Mouse (Mus musculus) thymus, adult 18-20 months (tissue): ENCODE data around the gene Acbd5.
"Not testable (repeated sequence)": the region's sequence is repeated elsewhere in the genome, so short reads cannot be mapped to it uniquely, and the experiment has no call there.

ENCODE experiments used
- DNase-seq, 2 experiments: peaks; one replicate each; pipeline ENCODE4 v3.0.0; 2022; ENCODE audit warnings: mixed read lengths in 2 of 2

Acbd5 gene

DNA sequence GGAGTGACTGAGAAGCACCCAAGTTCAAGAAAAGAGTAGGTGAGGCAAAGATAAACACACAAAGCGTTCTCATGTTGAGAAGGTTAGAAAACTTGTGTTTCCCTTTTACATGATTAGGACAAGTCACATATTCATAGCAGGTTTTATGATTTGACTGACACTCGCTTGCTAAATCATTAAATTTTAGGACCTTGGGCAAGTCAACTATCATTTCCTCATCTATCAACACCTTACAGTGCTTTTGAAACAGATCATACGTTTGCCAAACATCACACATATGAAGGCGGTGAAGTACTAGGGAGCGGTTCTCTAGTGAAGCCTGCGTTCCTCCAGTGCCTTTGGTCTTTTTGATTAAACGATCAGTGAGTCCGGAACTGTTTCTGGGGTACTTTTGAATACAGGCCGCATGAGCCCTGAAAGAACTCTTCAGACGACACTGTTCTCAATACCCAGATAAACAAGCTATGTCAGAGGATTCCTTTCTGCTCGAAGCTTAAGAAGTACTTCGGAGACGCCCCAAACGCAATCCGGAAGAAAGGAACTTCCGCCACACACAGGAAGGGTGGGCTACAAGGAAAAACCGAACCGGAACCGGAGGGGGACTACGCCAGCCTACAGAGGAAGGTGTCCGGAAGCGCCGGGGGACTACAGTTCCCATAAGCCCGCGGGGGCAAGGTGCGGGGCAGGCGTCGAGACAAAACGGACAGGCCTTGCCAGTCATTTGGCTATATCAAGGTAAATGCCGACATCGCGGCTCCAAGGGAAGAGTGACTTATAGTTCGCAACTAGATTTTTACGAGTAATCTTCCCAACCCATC is at the start of gene Acbd5:
Gene Acbd5 (plus strand): TSS at position 616 of the 818 bp plus-strand sequence.
- DNase-seq: peak; percentile 96 to 97

DNA sequence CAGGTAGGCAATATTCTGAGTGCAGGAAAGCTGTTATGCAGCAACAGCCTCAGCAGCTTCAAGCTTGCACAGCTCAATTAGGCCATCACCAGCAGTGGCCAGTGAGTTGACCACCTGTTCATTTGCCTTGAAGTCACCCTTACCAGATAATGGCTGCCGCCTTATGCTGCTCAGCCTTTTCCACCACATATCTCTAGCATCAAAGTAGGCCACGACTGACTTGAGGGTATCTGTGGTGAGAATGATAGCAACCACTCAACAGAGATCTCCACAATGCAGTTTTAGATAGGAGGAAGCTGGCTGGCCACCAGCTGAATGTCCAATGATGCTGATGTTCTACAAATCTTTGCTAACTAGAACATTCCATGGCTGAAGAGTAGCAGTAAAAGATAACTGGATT is 48.8 kb upstream of the Acbd5 start:
- no peak for DNase-seq

- DNase-seq: no peak
These were observed 46.6 kb upstream of the Acbd5 start for GRCm38 (mm10) chr2:23021320-23021719.

- no peak for DNase-seq
These were observed 46.2 kb upstream of the Acbd5 start for GRCm38 (mm10) chr2:23021721-23022120.

DNA sequence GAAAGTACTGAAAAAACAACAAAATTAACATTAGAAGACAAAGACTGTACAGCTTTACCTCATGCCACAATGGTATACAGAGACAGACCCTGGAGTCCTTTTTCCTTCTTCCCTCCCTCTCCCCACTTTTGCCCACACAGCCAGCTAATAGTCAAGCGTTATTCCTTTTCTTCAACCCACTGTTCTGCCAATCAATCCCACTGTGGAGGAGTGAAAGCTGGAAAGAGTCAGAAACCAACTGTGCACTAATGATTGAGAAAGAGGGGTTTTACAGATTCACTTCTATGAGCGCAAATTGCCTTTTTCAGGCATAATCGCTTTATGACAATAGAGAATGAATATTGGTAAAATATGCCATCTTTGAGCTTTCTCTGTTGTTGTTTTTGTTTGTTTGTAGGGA is 44.9 kb upstream of the Acbd5 start:
- DNase-seq: no peak

DNA sequence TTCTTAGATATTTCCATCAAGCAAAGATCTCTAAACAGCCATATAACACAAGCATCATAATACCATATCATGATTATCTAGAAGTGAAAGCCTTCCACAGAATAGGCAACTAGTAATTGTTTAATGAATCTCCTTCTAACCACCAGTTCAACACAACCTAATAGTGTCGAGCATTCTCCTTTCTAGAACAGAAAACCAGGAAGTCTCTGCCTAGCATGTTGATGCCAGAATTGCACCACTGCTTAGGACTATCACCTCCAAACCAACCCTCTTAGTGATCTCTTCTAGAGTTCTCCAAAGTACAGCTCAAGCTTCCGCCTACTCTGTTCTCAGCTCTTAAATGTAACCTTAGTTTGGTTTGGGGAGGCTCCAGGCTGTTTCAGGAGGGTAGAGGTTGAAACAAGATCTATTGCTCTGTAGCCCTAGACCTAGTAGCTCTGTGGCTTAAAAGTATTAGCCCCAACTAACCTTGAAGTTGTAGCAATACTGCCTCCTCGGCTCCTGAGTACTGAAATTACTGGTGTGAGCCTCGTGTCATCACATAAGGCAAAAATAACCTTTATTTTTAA is 44.2 kb upstream of the Acbd5 start:
- no peak for DNase-seq

GRCm38 (mm10) chr2:23026379-23026778 is 41.6 kb upstream of the Acbd5 start:
- no peak for DNase-seq

DNA sequence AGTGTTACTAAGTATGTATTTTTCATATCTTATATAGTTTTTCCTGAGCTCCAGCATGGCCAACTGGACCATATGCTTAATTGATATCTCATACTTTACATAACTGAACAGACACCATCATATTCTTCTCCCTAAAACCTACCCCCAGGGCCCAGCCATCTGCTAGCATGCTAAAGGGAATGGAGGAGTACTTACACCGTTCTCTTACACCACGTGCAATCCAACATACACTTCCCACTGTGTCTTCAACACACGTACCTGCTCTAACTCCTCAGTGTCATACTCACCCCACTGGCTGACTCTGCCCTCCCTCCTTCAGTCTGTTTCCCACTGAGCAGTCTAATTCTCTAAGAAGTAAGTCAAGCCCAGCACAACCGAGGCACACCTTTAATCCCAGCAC is 39.1 kb upstream of the Acbd5 start:
- no peak for DNase-seq

GRCm38 (mm10) chr2:23030631-23031030 is 37.3 kb upstream of the Acbd5 start:
- DNase-seq: no peak

DNA sequence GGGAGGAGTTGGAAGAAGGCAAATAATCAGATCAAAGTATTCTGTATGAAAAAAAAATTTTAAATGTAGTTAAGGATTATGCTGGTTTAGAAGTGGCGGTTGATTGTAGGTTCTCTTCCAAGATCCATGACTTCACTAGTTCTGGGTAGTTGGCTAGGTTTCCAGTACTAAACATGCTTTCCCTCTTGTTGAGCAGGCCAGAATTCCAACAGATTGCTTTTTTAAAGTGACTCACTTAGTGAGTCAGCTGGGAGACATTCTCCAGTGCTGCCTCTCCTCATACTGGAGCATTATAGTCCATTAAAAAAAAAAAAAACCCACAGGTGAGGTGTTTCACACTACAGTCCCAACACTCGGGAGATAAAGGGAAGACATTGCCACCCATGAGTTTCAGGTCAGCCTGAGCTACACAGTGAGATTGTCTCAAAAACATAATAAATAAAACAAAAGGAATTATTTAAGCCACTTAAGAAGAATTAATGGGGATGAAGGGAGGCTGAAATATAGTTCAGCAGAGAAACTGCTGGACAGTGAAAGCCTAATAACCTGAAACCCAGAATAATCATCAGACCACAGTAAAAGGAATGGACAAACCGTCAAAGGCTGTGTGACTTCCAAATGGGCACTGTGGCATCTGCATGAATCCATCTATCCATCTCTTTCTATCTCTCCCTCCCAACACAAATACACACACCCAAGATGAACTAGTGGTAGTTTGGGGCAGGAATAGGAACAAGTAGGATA is 33.1 kb upstream of the Acbd5 start:
- no peak for DNase-seq

- DNase-seq: no peak
These were observed 32.5 kb upstream of the Acbd5 start for GRCm38 (mm10) chr2:23035467-23035866.

- DNase-seq: peak; percentile 47 to 53
These were observed 28.6 kb upstream of the Acbd5 start for GRCm38 (mm10) chr2:23039082-23040000.

GRCm38 (mm10) chr2:23040001-23040646 is 27.8 kb upstream of the Acbd5 start, which contains the start of gene Abi1:
Abi1 (minus strand) TSS chr2:23040241.
- peak; percentile 92 to 96 for DNase-seq

DNA sequence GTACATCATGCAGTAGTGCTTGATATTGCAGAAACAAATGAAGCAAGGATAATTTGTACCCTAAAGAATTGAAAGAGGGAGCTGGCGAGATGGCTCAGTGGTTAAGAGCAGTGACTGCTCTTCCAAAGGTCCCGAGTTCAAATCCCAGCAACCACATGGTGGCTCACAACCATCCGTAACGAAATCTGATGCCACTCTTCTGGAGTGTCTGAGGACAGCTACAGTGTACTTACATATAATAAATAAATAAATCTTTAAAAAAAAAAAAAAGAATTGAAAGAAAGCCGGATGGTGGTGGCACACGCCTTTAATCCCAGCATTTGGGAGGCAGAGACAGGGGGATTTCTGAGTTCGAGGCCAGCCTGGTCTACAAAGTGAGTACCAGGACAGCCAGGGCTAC is 27.3 kb upstream of the Acbd5 start:
- DNase-seq: not testable (repeated sequence)

- DNase-seq: peak; percentile 34 to 62
These were observed 26.5 kb upstream of the Acbd5 start for GRCm38 (mm10) chr2:23041457-23041856.

DNA sequence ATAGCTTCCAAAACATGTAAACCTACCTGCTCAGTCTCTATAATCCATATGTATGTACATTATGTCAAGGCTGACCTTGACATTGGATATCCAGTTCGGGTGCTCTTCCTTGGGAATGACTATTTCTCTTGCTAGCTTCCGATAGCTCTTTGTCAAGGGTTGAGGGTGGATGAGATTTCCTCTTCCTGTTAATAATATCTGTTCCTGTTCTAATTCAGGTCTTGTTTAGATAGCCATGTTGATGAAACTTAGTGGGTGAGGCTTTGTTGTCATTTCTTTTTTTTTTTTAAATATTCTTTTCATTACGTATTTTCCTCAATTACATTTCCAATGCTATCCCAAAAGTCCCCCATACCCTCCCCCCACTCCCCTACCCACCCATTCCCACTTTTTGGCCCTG is 25.8 kb upstream of the Acbd5 start:
- DNase-seq: no peak

DNA sequence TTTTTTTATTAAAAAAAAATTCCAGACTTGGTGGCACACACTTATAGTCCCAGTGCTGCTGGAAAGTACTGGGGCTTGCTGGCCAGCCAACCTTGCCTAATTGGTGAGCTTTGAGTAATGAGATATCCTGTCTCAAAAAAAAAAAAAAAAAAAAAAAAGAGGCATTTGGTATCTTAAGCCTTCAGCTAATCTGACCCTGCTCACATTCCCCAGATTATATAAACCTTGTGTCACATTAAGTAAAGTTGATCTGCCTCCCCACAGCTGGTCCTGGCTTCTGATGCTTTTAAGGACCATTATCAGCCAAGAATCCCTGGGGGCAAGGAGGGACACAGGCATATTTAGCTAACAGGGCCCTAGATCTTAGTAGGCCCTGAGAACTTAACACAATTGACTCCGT is 22.3 kb upstream of the Acbd5 start:
- no peak for DNase-seq

DNA sequence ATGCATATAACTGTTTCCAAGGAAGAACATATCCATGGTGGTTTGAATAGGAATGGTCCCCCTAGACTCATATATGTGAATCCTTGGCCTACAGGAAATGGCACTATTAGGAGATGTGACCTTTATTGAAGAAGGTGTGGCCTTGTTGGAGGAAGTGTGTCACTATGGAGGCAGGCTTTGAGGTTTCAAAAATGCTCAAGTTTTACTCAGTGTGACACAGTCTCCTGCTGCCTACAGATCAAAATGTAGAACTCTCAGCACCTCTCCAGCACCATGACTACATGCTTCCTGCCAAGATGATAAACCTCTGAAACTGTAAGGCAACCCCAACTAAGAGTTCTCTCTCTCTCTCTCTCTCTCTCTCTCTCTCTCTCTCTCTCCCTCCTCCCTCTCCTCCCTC is 20.0 kb upstream of the Acbd5 start:
- DNase-seq: no peak

- no peak for DNase-seq
These were observed 16.1 kb upstream of the Acbd5 start for GRCm38 (mm10) chr2:23051890-23052289.

DNA sequence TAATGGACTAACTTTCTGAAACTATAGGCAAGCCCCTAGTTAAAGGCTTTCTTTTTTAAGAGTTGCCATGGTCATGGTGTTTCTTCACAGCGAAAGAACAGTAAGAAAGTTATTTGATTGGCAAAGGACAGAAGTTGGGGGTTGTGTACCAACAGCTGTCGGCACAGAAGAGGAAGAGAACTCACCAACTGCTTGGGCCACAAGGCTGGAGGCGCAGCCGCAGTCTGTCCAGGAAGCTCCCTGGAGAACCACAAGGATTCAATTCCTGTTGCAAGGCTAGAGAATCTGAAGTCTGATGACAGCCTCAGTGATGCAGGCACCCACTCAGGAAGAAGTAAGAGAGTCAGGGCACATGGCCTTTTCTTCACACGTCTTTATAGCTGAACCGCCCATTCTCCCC is 15.4 kb upstream of the Acbd5 start:
- no peak for DNase-seq

- DNase-seq: no peak
These were observed 387 bp downstream of the Acbd5 start for GRCm38 (mm10) chr2:23068370-23068737.
